Mouse (Mus musculus) lung, postnatal 0 days (tissue): Measurements from ENCODE around the gene Gm20388. TPM values are rescaled to one million over a fixed set of nuclear protein-coding genes. Genes with fewer than 3 reads are reported as not detected.

ENCODE experiments used
- ATAC-seq: fragments of 200-750 bp; cut with Nextera tagmentation; 2 replicates; pipeline ENCODE4 v1.8.0; 2017; ENCODE audit warnings: moderate library complexity
- DNase-seq: peaks from one replicate; pipeline ENCODE4 v3.0.0-alpha.2; 2016; ENCODE audit warnings: low spot score
- H3K27ac ChIP-seq: fragments of 300-500 bp; sonication (generic); 2 replicates; pipeline ENCODE4 v1.5.1; 2014; ENCODE audit warnings: antibody characterized with exemption, mild to moderate bottlenecking, low read length, mixed read lengths
- H3K27me3 ChIP-seq: fragments of 300-500 bp; sonication (generic); replicated peaks from 2 replicates; pipeline ENCODE4 v1.6.1; 2014; ENCODE audit warnings: low read length, mixed read lengths; ENCODE audit not compliant: insufficient read depth
- H3K36me3 ChIP-seq: fragments of 300-500 bp; sonication (generic); 2 replicates; pipeline ENCODE4 v1.6.1; 2014; ENCODE audit warnings: low read length, mixed read lengths; ENCODE audit not compliant: insufficient read depth
- H3K4me1 ChIP-seq: fragments of 300-500 bp; sonication (generic); 2 replicates; pipeline ENCODE4 v1.6.1; 2014; ENCODE audit warnings: antibody characterized with exemption, low read depth, low read length, mixed read lengths; ENCODE audit not compliant: insufficient read depth
- H3K4me2 ChIP-seq: fragments of 300-500 bp; sonication (generic); replicated peaks from 2 replicates; pipeline ENCODE4 v1.6.1; 2014; ENCODE audit warnings: low read depth, mild to moderate bottlenecking, low read length, moderate library complexity, mixed read lengths
- H3K4me3 ChIP-seq: fragments of 300-500 bp; sonication (generic); 2 replicates; pipeline ENCODE4 v1.5.1; 2014; ENCODE audit warnings: low read depth, low read length
- H3K9ac ChIP-seq: fragments of 300-500 bp; sonication (generic); replicated peaks from 2 replicates; pipeline ENCODE4 v1.6.1; 2014; ENCODE audit warnings: low read depth, mild to moderate bottlenecking
- H3K9me3 ChIP-seq: fragments of 300-500 bp; sonication (generic); 2 replicates; pipeline ENCODE4 v1.6.1; 2016; ENCODE audit warnings: low read length, mixed read lengths
- CTCF ChIP-seq: IDR thresholded peaks from 2 replicates; pipeline ENCODE4 v1.5.1; 2016; ENCODE audit warnings: antibody characterized with exemption, mild to moderate bottlenecking
- EP300 ChIP-seq: IDR thresholded peaks from 2 replicates; pipeline ENCODE4 v1.6.1; 2016; ENCODE audit warnings: antibody characterized with exemption, mild to moderate bottlenecking, control low read depth
- WGBS: fragments of 180-500 bp; shearing (Covaris S2); extraction: QIAGEN DNeasy Blood & Tissue Kit; methylation state at CpG from one replicate; pipeline ENCODE4 v1.1.7; 2014; 5-methylcytosine and 5-hydroxymethylcytosine counted together
- polyA plus RNA-seq: library from polyadenylated mRNA; unstranded; fragments of >200 nt; fragmentation: Nextera tagmentation; extraction: Ambion mirVana; gene quantifications from 2 replicates; pipeline ENCODE4 v1.2.1, GENCODE M21; 2015

Gene Gm20388
- polyA plus RNA-seq, 1 experiment from 2014 or later: not detected

GRCm38 (mm10) chr8:120887254-120887653 is 976.6 kb downstream of the Gm20388 start:
- DNase-seq: no peak
- WGBS: 8% methylated on average over 10 of the region's 10 CpGs

DNA sequence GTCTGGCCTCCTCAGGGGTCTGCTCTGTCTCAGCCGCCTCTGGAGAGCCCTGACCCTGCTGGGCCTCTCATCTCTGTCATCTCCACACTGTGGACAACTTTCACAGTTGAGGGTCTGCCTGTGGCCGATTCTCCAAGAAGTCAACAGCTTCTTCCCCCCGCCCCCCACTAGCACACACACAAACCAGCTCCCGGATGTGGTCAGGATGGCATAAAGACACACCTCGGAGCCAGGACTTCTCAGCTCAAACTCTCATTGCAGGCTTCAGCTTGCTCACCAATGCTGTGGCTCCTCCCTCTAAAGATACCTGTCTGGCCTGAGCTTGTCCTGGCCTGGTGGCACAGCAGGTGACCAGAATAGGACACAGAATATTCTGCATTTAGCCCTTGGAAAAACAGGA is 977.4 kb downstream of the Gm20388 start:
- Histone ChIP-seq H3K27ac (no peak overlapping the region), H3K9me3 (no peaks in the 10 kb centered on the region), H3K4me1 (no peaks in the 10 kb centered on the region), H3K9ac (no peak overlapping the region), H3K4me2 (no peak overlapping the region), H3K36me3 (no peaks in the 10 kb centered on the region), H3K27me3 (0 out of 2 replicates have a peak, but pooled peaks cover 21% of the 10 kb centered on the region), H3K4me3 (no peak overlapping the region)
- TF ChIP-seq EP300: no peak
- TF ChIP-seq CTCF: no peak
- ATAC-seq (0 out of 2 replicates have a peak, but pooled peaks have one; percentile 23), DNase-seq (no peak)
- 28% methylated on average over 4 of the region's 5 CpGs for WGBS

More at GRCm38 (mm10) chr8:120887254-120887653, 976.6 kb downstream of the Gm20388 start:
- Histone ChIP-seq H3K4me1 (no peaks in the 10 kb centered on the region), H3K4me2 (peak overlapping the region; percentile 28; the same call in 1 of the 2 replicates), H3K27me3 (0 out of 2 replicates have a peak, but pooled peaks cover 18% of the 10 kb centered on the region), H3K4me3 (no peak overlapping the region), H3K27ac (no peak overlapping the region), H3K9ac (no peak overlapping the region), H3K9me3 (no peaks in the 10 kb centered on the region), H3K36me3 (no peaks in the 10 kb centered on the region)
- no peak for ATAC-seq
- TF ChIP-seq CTCF (peak; percentile 61), EP300 (no peak)

- TF ChIP-seq EP300 (no peak), CTCF (no peak)
- Histone ChIP-seq H3K36me3 (no peaks in the 10 kb centered on the region), H3K27ac (peak overlapping the region; percentile 12; the same call in 1 of the 2 replicates), H3K9me3 (no peaks in the 10 kb centered on the region), H3K4me3 (no peak overlapping the region), H3K27me3 (0 out of 2 replicates have a peak, but pooled peaks cover 12% of the 10 kb centered on the region), H3K4me2 (no peak overlapping the region), H3K9ac (no peak overlapping the region), H3K4me1 (no peaks in the 10 kb centered on the region)
- peak; percentile 23; the same call in 1 of the 2 replicates for ATAC-seq
- DNase-seq: peak; percentile 18
- WGBS: 74% methylated on average over 4 of the region's 4 CpGs
Measured at GRCm38 (mm10) chr8:120889189-120889588, 978.5 kb downstream of the Gm20388 start.

GRCm38 (mm10) chr8:120890068-120890467 is 979.4 kb downstream of the Gm20388 start:
- Histone ChIP-seq H3K4me1 (0 out of 2 replicates have a peak, but pooled peaks cover 3% of the 10 kb centered on the region), H3K9me3 (no peaks in the 10 kb centered on the region), H3K9ac (no peak overlapping the region), H3K36me3 (no peaks in the 10 kb centered on the region), H3K27me3 (0 out of 2 replicates have a peak, but pooled peaks cover 9% of the 10 kb centered on the region), H3K27ac (no peak overlapping the region), H3K4me2 (no peak overlapping the region), H3K4me3 (no peak overlapping the region)
- TF ChIP-seq CTCF (no peak), EP300 (no peak)
- 21% methylated on average over 11 of the region's 11 CpGs for whole genome bisulfite sequencing
- no peak for DNase-seq
- no peak for ATAC-seq

GRCm38 (mm10) chr8:120895009-120895408 is 984.4 kb downstream of the Gm20388 start:
- TF ChIP-seq EP300: no peak
- no peak for TF ChIP-seq CTCF
- H3K9ac ChIP-seq: no peak overlapping the region
- no peaks in the 10 kb centered on the region for H3K36me3 ChIP-seq
- no peak overlapping the region for H3K4me2 ChIP-seq
- H3K4me1 ChIP-seq: 0 out of 2 replicates have a peak, but pooled peaks cover 3% of the 10 kb centered on the region
- no peak overlapping the region for H3K4me3 ChIP-seq
- ATAC-seq: no peak
- H3K27ac ChIP-seq: no peak overlapping the region
- no peaks in the 10 kb centered on the region for H3K9me3 ChIP-seq
- no peak for DNase-seq
- H3K27me3 ChIP-seq: 0 out of 2 replicates have a peak, but pooled peaks cover 4% of the 10 kb centered on the region
- whole genome bisulfite sequencing: 12% methylated on average over 4 of the region's 4 CpGs

- ATAC-seq (peak; percentile 14; the same call in 1 of the 2 replicates), DNase-seq (no peak)
- no peak for TF ChIP-seq EP300
- TF ChIP-seq CTCF: no peak
- Histone ChIP-seq H3K4me3 (no peak overlapping the region), H3K9ac (no peak overlapping the region), H3K4me1 (0 out of 2 replicates have a peak, but pooled peaks cover 3% of the 10 kb centered on the region), H3K27ac (no peak overlapping the region), H3K27me3 (0 out of 2 replicates have a peak, but pooled peaks cover 4% of the 10 kb centered on the region), H3K36me3 (no peaks in the 10 kb centered on the region), H3K4me2 (peak overlapping the region; percentile 2; the same call in 1 of the 2 replicates), H3K9me3 (no peaks in the 10 kb centered on the region)
- WGBS: 8% methylated on average over 13 of the region's 13 CpGs
Measured at GRCm38 (mm10) chr8:120895600-120895999, 985.0 kb downstream of the Gm20388 start.
